Mouse (Mus musculus) left cerebral cortex, adult 11 months (tissue): ENCODE results near the gene Vmn1r221.
"Not testable (repeated sequence)": the region's sequence is repeated elsewhere in the genome, so short reads cannot be mapped to it uniquely, and the experiment has no call there.

Experiments
- DNase-seq: peaks from one replicate; pipeline ENCODE4 v3.0.0; 2022; ENCODE audit warnings: low spot score

The Vmn1r221 gene

DNA sequence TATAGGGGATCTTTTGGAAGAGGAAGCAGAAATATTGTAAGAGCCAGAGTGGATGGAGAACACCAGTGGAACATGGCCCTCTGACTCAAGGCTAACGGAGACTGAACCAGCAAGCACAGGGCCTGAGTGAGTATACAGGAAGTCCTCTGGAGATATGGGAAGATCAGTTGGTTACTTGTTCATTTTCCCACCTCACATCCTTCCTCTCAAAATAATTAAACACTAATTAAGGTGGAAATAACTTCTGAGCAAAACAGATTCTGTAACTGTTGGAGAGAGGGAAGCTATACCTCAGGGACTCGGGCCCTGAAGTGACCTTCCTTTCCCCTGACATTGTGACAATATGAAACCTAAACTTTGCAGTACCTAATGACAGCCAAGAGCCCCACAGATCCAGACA lies at the start of gene Vmn1r221:
Gene Vmn1r221, plus strand, starts transcription at position 301 of the 400 bp plus-strand sequence.
- DNase-seq: not testable (repeated sequence)

DNA sequence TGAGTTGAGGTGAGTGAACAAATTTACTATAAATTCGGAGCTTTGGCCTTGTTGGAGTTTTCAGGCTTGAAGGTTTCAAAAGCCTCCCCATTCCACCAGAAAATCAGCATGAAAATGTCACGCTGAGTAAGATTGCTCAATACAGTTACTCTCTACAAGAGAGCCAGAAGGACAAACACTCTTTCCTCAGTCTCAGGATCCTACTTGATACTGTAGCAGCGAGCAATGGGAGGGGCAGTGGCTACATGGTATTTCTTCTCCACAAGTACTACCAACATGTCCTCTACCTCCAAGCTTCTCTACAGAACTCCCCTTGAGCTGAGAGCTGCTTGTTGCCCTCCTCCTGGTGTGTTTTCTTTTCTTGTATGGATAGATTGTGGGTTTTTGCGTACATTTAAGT lies 47.5 kb upstream of the Vmn1r221 start:
- not testable (repeated sequence) for DNase-seq

DNA sequence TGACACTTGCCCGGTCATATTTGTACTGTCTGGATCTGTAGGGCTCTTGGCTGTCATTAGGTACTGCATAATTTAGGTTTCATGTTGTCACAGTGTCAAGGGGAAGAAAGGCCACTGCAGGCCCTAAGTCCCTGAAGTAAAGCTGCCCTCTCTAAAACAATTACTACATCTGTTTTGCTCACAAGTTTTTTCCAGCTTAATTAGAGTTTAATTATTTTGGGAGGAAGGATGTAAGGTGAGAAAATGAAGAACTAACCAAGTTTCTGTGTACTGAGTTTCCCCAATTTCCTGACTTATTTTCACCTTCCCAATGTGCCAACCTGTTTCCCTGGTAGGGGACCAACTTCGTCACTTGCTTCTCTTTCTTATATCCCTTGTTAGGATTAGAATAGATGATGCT lies 26.1 kb upstream of the Vmn1r221 start, which contains the start of gene Vmn1r220:
Gene Vmn1r220, minus strand, starts transcription at position 101 of the 400 bp plus-strand sequence.
- DNase-seq: no peak

DNA sequence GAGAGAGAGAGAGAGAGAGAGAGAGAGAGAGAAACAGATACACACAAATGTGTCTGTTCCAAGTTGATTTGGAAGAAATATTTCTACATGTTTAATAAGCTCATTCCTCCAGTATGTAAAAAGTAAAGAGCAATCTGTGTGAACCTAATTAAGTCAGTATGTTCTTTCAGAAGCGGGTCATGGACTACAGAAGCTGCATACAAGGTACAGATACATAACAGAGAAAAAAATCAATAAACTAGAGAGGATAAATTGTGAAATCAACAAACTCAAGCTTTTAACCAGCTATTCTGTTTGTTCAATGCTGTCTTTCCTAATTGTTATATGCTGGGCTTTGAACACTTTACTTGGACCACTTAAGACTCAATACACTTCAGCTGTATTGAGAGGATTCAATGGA lies 10.0 kb upstream of the Vmn1r221 start:
- not testable (repeated sequence) for DNase-seq

DNA sequence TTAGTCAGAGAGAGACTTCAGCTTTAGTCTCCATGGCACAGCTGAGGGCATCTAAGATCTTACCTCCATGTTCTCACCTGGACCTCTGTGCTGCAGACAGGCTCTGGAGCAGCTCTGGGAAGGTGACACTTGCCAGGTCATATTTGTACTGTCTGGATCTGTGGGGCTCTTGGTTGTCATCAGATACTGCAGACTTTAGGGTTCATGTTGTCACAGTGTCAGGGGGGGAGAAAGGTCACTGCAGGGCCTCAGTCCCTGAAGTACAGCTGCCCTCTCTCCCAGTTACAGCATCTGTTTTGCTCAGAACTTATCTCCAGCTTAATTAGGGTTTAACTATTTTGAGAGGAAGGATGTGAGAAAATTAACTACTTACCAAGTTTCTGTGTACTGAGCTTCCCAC lies 21.9 kb downstream of the Vmn1r221 start, which contains the start of gene Vmn1r222:
Gene Vmn1r222, minus strand, starts transcription at position 101 of the 400 bp plus-strand sequence.
- not testable (repeated sequence) for DNase-seq

DNA sequence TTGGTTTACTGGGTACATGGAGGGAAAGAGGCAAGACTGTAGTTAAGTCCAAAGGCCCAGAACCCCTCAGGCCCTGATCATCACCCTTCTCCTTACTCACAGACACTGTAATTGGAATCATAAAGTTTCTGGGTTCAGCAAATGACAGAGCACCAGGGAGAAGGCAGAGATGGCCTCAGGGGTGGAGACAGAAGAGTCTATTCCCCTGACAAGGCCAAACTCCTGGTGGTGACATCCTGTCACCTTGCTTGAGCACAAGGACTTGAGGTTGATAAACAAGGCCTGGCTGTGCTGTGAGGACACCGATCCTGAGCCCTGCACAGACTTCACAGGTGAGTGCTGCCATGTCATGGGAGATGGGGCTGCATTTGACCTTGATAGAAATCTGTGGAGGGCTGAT lies 32.9 kb downstream of the Vmn1r221 start, which contains the start of gene Vmn1r223:
Gene Vmn1r223, plus strand, starts transcription at position 301 of the 400 bp plus-strand sequence.
- not testable (repeated sequence) for DNase-seq

DNA sequence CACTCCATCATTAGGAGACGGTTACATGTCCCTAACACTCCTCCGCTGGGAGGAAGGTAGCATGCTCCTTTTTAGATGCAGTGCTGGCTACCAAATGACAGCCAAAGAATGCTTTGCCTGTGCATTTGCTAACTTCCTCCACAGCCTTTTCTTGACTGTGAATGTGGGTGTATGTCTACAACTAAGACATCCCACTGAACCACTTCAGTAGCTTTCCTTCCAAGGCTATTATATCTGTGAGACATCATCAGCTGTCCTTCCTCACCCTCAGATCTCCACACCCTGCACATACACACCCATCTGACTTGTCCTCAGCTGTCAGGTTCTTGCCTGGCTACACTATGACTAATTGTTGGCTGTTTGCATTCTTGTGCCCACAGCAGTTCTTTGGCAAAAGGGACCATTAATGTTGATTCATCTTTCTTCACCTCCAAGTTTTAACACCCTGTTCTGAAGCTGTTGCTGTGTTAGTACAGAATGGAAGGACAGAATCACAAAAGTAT lies 44.7 kb downstream of the Vmn1r221 start:
- no peak for DNase-seq

DNA sequence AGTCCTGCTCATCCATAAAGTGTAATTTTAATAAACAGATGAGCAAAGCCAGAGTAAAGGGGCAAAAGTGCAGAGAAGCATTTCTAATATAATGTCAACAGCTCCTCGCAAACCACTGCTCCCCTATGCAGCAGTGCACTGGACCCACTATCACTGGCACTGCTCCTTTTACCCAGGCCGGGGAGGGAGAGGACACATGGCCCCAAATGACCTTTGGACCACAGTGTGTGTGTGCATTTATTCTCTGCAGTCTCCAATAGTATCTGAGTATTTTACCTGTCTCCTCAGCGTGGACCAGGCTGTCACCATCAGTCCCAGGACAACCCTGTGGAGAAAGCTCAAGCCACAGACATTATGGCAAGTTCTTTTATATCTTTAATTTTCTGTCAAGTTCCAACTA lies 54.7 kb downstream of the Vmn1r221 start:
- DNase-seq: not testable (repeated sequence)

DNA sequence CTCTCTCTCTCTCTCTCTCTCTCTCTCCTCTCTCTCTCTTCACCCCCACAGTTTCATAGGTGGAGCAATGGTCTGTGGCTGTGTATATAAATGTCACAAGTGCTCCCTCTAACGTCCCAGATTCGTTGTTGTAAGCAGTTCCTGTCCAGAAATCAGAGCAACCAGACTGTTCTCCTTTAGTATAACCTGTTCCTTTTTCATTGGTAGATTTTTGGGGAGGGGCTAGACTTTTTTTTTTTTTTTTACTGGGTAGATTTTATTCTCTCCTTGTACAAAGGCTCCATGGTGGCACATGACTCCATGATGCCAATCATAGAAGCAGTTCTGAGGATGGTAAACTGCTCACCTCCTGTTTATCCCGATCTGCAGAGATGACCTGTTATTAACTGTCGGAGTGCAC lies 55.2 kb downstream of the Vmn1r221 start:
- not testable (repeated sequence) for DNase-seq

DNA sequence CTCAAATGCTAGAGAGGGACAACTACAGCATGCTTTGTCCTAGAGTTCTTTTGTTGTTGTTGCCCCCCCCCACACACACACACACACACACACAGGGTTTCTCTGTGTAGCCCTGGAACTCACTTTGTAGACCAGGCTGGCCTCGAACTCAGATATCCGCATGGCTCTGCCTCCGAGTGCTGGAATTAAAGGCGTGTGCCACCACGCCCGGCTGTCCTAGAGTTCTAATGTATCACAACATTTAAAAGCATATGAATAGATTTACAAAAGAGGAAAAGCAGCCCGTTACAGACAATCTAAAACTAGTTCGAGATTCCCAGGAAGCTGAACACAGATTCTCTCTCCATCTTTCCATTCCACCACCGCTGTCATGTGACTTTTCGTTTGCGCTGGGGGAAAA lies 55.8 kb downstream of the Vmn1r221 start:
- DNase-seq: no peak

DNA sequence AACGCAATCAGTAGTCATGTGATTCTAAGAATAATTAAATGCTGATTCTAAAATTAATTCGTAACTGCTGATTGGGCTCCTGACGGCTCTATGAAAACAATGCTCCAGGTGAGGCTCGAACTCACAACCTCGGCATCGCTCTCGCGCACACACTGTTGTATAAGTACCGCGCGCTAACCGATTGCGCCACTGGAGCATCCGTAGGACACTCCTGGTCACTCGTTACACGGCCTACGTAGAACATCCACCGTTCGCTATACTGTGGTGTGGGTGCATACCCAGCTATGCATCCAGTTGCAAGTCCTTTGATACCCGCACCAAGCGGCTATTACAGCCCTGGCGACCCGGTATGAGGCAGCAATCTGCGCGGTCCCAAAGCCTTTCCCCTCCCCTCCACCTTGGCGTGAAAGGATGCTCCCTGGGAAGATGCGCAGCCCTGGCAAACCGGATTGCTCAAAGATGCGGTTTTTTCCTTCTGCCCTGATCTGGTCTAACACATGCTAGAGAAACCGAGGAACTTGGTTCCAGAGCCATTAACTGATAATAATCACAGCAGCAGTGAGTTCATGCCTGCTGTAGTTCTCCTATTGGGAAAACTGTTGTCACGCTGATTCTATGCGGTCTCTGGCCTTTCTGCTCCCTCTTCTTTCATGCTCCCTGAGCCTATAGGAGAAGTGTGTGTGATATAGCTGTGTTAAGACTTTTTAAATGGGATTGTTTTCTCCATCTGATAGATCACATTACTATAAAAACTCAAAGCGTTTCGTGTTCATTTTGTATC lies 56.6 kb downstream of the Vmn1r221 start:
- DNase-seq: no peak
